In the genomic region with DNA sequence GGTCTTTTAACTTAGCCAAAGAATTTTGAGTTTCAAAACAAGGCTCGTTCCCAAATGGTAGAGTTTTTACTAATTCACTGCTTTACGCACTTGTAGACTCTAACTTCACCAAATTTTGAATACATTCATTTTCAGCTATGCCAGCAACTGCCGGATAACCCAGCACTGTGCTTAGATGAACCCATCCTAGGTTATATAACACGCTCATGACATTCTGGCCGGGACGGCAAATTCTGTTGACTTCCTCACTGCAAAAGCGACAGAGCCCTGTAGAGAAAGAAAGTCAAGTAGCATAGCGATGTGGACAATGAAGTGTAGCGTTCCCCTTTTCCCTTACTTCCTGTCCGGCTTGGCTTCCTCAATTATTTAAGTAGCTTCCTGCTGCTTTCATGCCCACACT, we compare ENCODE assay signal across 15 mouse cellular contexts. TPM values are rescaled to one million over a fixed set of nuclear protein-coding genes. Genes with fewer than 3 reads are reported as not detected.
A peak's percentile ranks its signal among the peaks of the same experiment; 100 is the strongest.
DNase-seq lines count a peak whose midpoint lies in the region; ATAC-seq and TF ChIP-seq lines count a peak whose summit lies in the region.
"Had no signal": no experiment of that assay in that cellular context is flagged by ENCODE, and none has a peak within 500 bp of the region (broad histone marks: within the 10 kb centered on the region; RNA-seq: fewer than 3 reads in every experiment).

No protein-coding gene starts in this region.

- H3K36me3 ChIP-seq in kidney, adult 2 months (ENCODE audit: control insufficient read depth, insufficient read depth, low read length): no peaks in the 10 kb centered on the region
- no peaks in the 10 kb centered on the region for H3K36me3 ChIP-seq in kidney, embryonic 15.5 days
- H3K36me3 ChIP-seq in heart, embryonic 11.5 days (ENCODE audit: control insufficient read depth, insufficient read depth, low read length): no peaks in the 10 kb centered on the region
- H3K36me3 ChIP-seq: limb, embryonic 12.5 days; midbrain, embryonic 12.5 days had no signal

- no peak for TF ChIP-seq CTCF in kidney, adult 2 months (conservative IDR thresholded peaks at IDR 0.05; ENCODE audit: insufficient read depth, insufficient read length, low read depth, low read length)

- H3K27ac ChIP-seq in kidney, adult 2 months (ENCODE audit: insufficient read depth, low read depth, low read length): no peak overlapping the region
- no peak overlapping the region for H3K27ac ChIP-seq in kidney, embryonic 15.5 days
- no peak overlapping the region for H3K27ac ChIP-seq in heart, embryonic 11.5 days (ENCODE audit: low read depth, low read length)
- H3K27ac ChIP-seq: forebrain, embryonic 13.5 days; hindbrain, embryonic 14.5 days; limb, embryonic 12.5 days; midbrain, embryonic 12.5 days had no signal

- ATAC-seq in kidney, embryonic 15.5 days (replicated peaks; ENCODE audit: low FRiP score): no peak
- no peak for ATAC-seq in heart, embryonic 11.5 days (replicated peaks; ENCODE audit: insufficient number of reproducible peaks, low FRiP score, low TSS enrichment)
- ATAC-seq: Patski had no signal

- no peak for TF ChIP-seq POLR2A in kidney, adult 2 months (IDR thresholded peaks at IDR 0.05; ENCODE audit: low read depth, low read length)

- H3K4me2 ChIP-seq in kidney, embryonic 15.5 days: no peak overlapping the region
- H3K4me2 ChIP-seq in heart, embryonic 11.5 days: no peak overlapping the region
- H3K4me2 ChIP-seq: forebrain, embryonic 13.5 days; hindbrain, embryonic 14.5 days; limb, embryonic 12.5 days; midbrain, embryonic 12.5 days had no signal

- no peaks in the 10 kb centered on the region for H3K9me3 ChIP-seq in kidney, embryonic 15.5 days (replicated peaks)
- no peaks in the 10 kb centered on the region for H3K9me3 ChIP-seq in heart, embryonic 11.5 days (replicated peaks; ENCODE audit: control insufficient read depth, low read length)
- H3K9me3 ChIP-seq: forebrain, embryonic 13.5 days; limb, embryonic 12.5 days; midbrain, embryonic 12.5 days had no signal

- peak; percentile 48 for DNase-seq in cerebellum, adult 9-10 months
- no peak for DNase-seq in cerebellum, adult 11 months
- DNase-seq in kidney, adult 2 months: peak; percentile 5
- peak; percentile 13 to 18 for DNase-seq in left cerebral cortex, postnatal 25 days (ENCODE audit: low spot score in 2 of 2)
- no peak for DNase-seq in left cerebral cortex, adult 18-20 months (ENCODE audit: low spot score in 2 of 2)
- DNase-seq in skeletal muscle tissue, adult 2 months (ENCODE audit: low read depth, low spot score): peak; percentile 32
- DNase-seq: heart, adult 11 months had no signal

- 56% methylated on average over 10 of the region's 10 CpGs for WGBS in kidney, adult 2 months
- WGBS in kidney, embryonic 15.5 days: 80% methylated on average over 10 of the region's 10 CpGs
- 79% methylated on average over 10 of the region's 10 CpGs for WGBS in heart, embryonic 11.5 days (ENCODE audit: insufficient replicate concordance)

- intact Hi-C loops in left cerebral cortex, postnatal 25 days (cut with DNase I): loop anchor here (1.0 to 10.0 kb wide), 4 partner anchors 191 to 639 kb away; no protein-coding TSS in a partner anchor

- H3K4me1 ChIP-seq in kidney, adult 2 months (ENCODE audit: control insufficient read depth, insufficient read depth, low read length): no peaks in the 10 kb centered on the region
- H3K4me1 ChIP-seq in kidney, embryonic 15.5 days: 0 out of 2 replicates have a peak, but pooled peaks cover 2% of the 10 kb centered on the region
- H3K4me1 ChIP-seq in heart, embryonic 11.5 days (ENCODE audit: control insufficient read depth, insufficient read depth, low read length): no peaks in the 10 kb centered on the region
- H3K4me1 ChIP-seq: forebrain, embryonic 13.5 days; limb, embryonic 12.5 days; midbrain, embryonic 12.5 days had no signal

- no peak overlapping the region for H3K9ac ChIP-seq in kidney, embryonic 15.5 days
- no peak overlapping the region for H3K9ac ChIP-seq in heart, embryonic 11.5 days (ENCODE audit: low read depth, low read length)
- H3K9ac ChIP-seq: forebrain, embryonic 13.5 days; hindbrain, embryonic 14.5 days; limb, embryonic 12.5 days; midbrain, embryonic 12.5 days had no signal

- no peak overlapping the region for H3K4me3 ChIP-seq in kidney, adult 2 months (ENCODE audit: insufficient read depth, low read depth, low read length)
- H3K4me3 ChIP-seq in kidney, embryonic 15.5 days (replicated peaks): no peak overlapping the region
- H3K4me3 ChIP-seq in heart, embryonic 11.5 days (ENCODE audit: low read depth, low read length): no peak overlapping the region
- H3K4me3 ChIP-seq: forebrain, embryonic 13.5 days; limb, embryonic 12.5 days; midbrain, embryonic 12.5 days had no signal

- H3K27me3 ChIP-seq in kidney, adult 2 months (replicated peaks; ENCODE audit: control insufficient read depth, insufficient read depth, low read length): no peaks in the 10 kb centered on the region
- H3K27me3 ChIP-seq in kidney, embryonic 15.5 days: no peaks in the 10 kb centered on the region
- H3K27me3 ChIP-seq in heart, embryonic 11.5 days (ENCODE audit: control insufficient read depth, insufficient read depth, low read length): no peaks in the 10 kb centered on the region
- H3K27me3 ChIP-seq: forebrain, embryonic 13.5 days; limb, embryonic 12.5 days; midbrain, embryonic 12.5 days; Patski had no signal

RNA-seq across cellular contexts. Expression of a gene that starts 51.3 kb away (rescaled TPM):
- polyA plus RNA-seq in kidney, adult 2 months (2012; rRNA removed): not detected in 2 replicates
- polyA plus RNA-seq in kidney, embryonic 15.5 days (2015; fragmentation: Nextera tagmentation; extraction: Ambion mirVana): 1.9 and 2.5 TPM in 2 replicates
- total RNA-seq in left cerebral cortex, postnatal 25 days (2021): 10 to 100 TPM in 1 of 2 experiments, 1 to 10 TPM in 1; 9.4 to 13.1 TPM
- 10 to 100 TPM in 1 of 2 experiments, 1 to 10 TPM in 1; 9.5 to 10.5 TPM for total RNA-seq in left cerebral cortex, adult 18-20 months (2021)
- polyA plus RNA-seq in heart, embryonic 11.5 days (2014; fragmentation: Nextera tagmentation; extraction: Ambion mirVana): 0.39 and 1.1 TPM in 2 replicates
- polyA plus RNA-seq: Patski; spleen, adult 2 months had no signal

Comparison
In these comparisons a context has a peak if more than half of its experiments do, and no peak if none do; other contexts are left out.
1. DNase-seq: peak in cerebellum, adult 9-10 months (single experiment), kidney, adult 2 months (single experiment), left cerebral cortex, postnatal 25 days (2 of 2) and skeletal muscle tissue, adult 2 months (single experiment); none in cerebellum, adult 11 months (single experiment) and left cerebral cortex, adult 18-20 months (0 of 2).